In genomic region chr5:37354385-37354784, GRCm38 (mm10) we compare ENCODE assay signal across 10 mouse cellular contexts. TPM values are rescaled to one million over a fixed set of nuclear protein-coding genes. Genes with fewer than 3 reads are reported as not detected.
DNase-seq lines count a peak whose midpoint lies in the region; ATAC-seq and TF ChIP-seq lines count a peak whose summit lies in the region.
"Had no signal": no experiment of that assay in that cellular context is flagged by ENCODE, and none has a peak within 500 bp of the region (broad histone marks: within the 10 kb centered on the region; RNA-seq: fewer than 3 reads in every experiment).

No protein-coding gene starts in this region.

- H3K4me2 ChIP-seq in intestine, postnatal 0 days (replicated peaks; ENCODE audit: low read depth), result no peak overlapping the region
- no peak overlapping the region for H3K4me2 ChIP-seq in intestine, embryonic 15.5 days (replicated peaks)
- H3K4me2 ChIP-seq: embryonic facial prominence, embryonic 13.5 days had no signal

- no peak overlapping the region for H3K27ac ChIP-seq in intestine, postnatal 0 days (ENCODE audit: low read depth, low read length)
- H3K27ac ChIP-seq in intestine, embryonic 15.5 days, result no peak overlapping the region
- H3K27ac ChIP-seq in MEL (ENCODE audit: control insufficient read depth, low read depth, low read length), result no peak overlapping the region
- H3K27ac ChIP-seq: embryonic facial prominence, embryonic 13.5 days had no signal

- no peak for TF ChIP-seq POLR2A in MEL (IDR thresholded peaks at IDR 0.05; ENCODE audit: control insufficient read depth in 1 of 2, insufficient read depth in 1 of 2, low read depth in 1 of 2, low read length in 2 of 2, poor library complexity in 1 of 2)

- H3K36me3 ChIP-seq in intestine, postnatal 0 days (ENCODE audit: control insufficient read depth, insufficient read depth), result no peaks in the 10 kb centered on the region
- H3K36me3 ChIP-seq in intestine, embryonic 15.5 days, result peaks cover 17% of the 10 kb centered on the region
- no peaks in the 10 kb centered on the region for H3K36me3 ChIP-seq in MEL (ENCODE audit: control insufficient read depth in 1 of 2, insufficient read depth in 2 of 2, low read length in 2 of 2)

- no peak for TF ChIP-seq EP300 in MEL (IDR thresholded peaks at IDR 0.05; ENCODE audit: low read depth in 1 of 2, low read length in 2 of 2)

- no peak overlapping the region for H3K4me3 ChIP-seq in intestine, postnatal 0 days (ENCODE audit: low read depth, low read length)
- H3K4me3 ChIP-seq in intestine, embryonic 15.5 days (replicated peaks), result no peak overlapping the region
- no peak overlapping the region for H3K4me3 ChIP-seq in MEL (ENCODE audit: control insufficient read depth in 1 of 2, insufficient read depth in 1 of 2, low read depth in 2 of 2, low read length in 2 of 2)
- H3K4me3 ChIP-seq: embryonic facial prominence, embryonic 13.5 days had no signal

- 79% methylated on average over 4 of the region's 4 CpGs for WGBS in intestine, postnatal 0 days
- WGBS in intestine, embryonic 15.5 days, result 79% methylated on average over 4 of the region's 4 CpGs

- TF ChIP-seq CTCF in intestine, postnatal 0 days (IDR thresholded peaks at IDR 0.05; ENCODE audit: low read depth), result peak; percentile 78
- TF ChIP-seq CTCF in MEL (IDR thresholded peaks at IDR 0.05 in 2 of 3, conservative IDR thresholded peaks at IDR 0.05 in 1 of 3; ENCODE audit: control insufficient read depth in 1 of 3, insufficient read depth in 1 of 3, low read depth in 2 of 3, low read length in 3 of 3, poor library complexity in 1 of 3, severe bottlenecking in 1 of 3), result peak; percentile 16 to 56 (median 18); a peak in 4 of 6 replicates

- H3K4me1 ChIP-seq in intestine, postnatal 0 days (replicated peaks; ENCODE audit: control insufficient read depth, insufficient read depth, low read length), result no peaks in the 10 kb centered on the region
- H3K4me1 ChIP-seq in intestine, embryonic 15.5 days (replicated peaks), result no peaks in the 10 kb centered on the region
- no peaks in the 10 kb centered on the region for H3K4me1 ChIP-seq in MEL (ENCODE audit: control insufficient read depth in 1 of 2, insufficient read depth in 2 of 2, low read length in 2 of 2)

- no peak for ATAC-seq in intestine, postnatal 0 days
- no peak for ATAC-seq in intestine, embryonic 15.5 days
- ATAC-seq in erythroid progenitor cell, adult 5-6 weeks (replicated peaks; ENCODE audit: low FRiP score, poor library complexity, severe bottlenecking), result no peak

- no peak; the same call in 1 of the 2 replicates for TF ChIP-seq RAD21 in MEL (IDR thresholded peaks at IDR 0.05; ENCODE audit: low read depth, low read length)

- no peaks in the 10 kb centered on the region for H3K79me2 ChIP-seq in MEL (ENCODE audit: control insufficient read depth, insufficient read depth, low read length, poor library complexity)

- DNase-seq in A20 (ENCODE audit: low read depth, low spot score), result peak; percentile 77
- peak; percentile 9 for DNase-seq in MEL (ENCODE audit: low read depth, low spot score)
- DNase-seq in cerebellum, postnatal 36 days, result peak; percentile 40 to 43
- DNase-seq in kidney, postnatal 4 days, result peak; percentile 81 to 82
- DNase-seq in right cerebral cortex, adult 2 months (ENCODE audit: low spot score in 2 of 2), result peak; percentile 62 to 76

- no peak overlapping the region for H3K9ac ChIP-seq in intestine, postnatal 0 days (ENCODE audit: low read depth, low read length)
- no peak overlapping the region for H3K9ac ChIP-seq in intestine, embryonic 15.5 days
- no peak overlapping the region for H3K9ac ChIP-seq in MEL (ENCODE audit: control insufficient read depth, low read depth, low read length, poor library complexity, severe bottlenecking)
- H3K9ac ChIP-seq: embryonic facial prominence, embryonic 13.5 days had no signal

- no peaks in the 10 kb centered on the region for H3K9me3 ChIP-seq in intestine, postnatal 0 days (ENCODE audit: control insufficient read depth)
- no peaks in the 10 kb centered on the region for H3K9me3 ChIP-seq in intestine, embryonic 15.5 days
- no peaks in the 10 kb centered on the region for H3K9me3 ChIP-seq in MEL (replicated peaks; ENCODE audit: insufficient read depth, low read length)
- H3K9me3 ChIP-seq: embryonic facial prominence, embryonic 13.5 days had no signal

- H3K27me3 ChIP-seq in intestine, postnatal 0 days (replicated peaks; ENCODE audit: control insufficient read depth, insufficient read depth, low read length), result no peaks in the 10 kb centered on the region
- H3K27me3 ChIP-seq in intestine, embryonic 15.5 days (replicated peaks), result no peaks in the 10 kb centered on the region
- H3K27me3 ChIP-seq in MEL (ENCODE audit: control insufficient read depth in 1 of 2, insufficient read depth in 2 of 2, low read length in 2 of 2), result no peaks in the 10 kb centered on the region
- H3K27me3 ChIP-seq: embryonic facial prominence, embryonic 13.5 days had no signal

TF ChIP-seq in MEL, 35 proteins besides CTCF, POLR2A, EP300 and RAD21:
- no peak for TF ChIP-seq ETS1 (IDR thresholded peaks at IDR 0.05; ENCODE audit: low read depth, low read length)
TF ChIP-seq in MEL: peak in this region for 0.

RNA-seq across cellular contexts. Expression of gene Evc2, which starts 16.1 kb away (rescaled TPM):
- 1.8 and 2.1 TPM in 2 replicates for polyA plus RNA-seq in intestine, postnatal 0 days (2015; fragmentation: Nextera tagmentation; extraction: Ambion mirVana)
- polyA plus RNA-seq in intestine, embryonic 15.5 days (2015; fragmentation: Nextera tagmentation; extraction: Ambion mirVana), result 11.5 and 12.1 TPM in 2 replicates
- not detected in 2 replicates for total RNA-seq in MEL (2012; rRNA removed)
- polyA plus RNA-seq in MEL (2012; ENCODE audit: insufficient read depth in 1 of 2, insufficient read length in 2 of 2, low read depth in 1 of 2, low replicate concordance in 2 of 2, missing spikeins in 1 of 2), result not detected
- total RNA-seq in erythroid progenitor cell, adult 5-6 weeks (2015; ENCODE audit: low replicate concordance), result not detected in 2 replicates
- not detected in 2 replicates for total RNA-seq in erythroid progenitor cell, adult 5-6 weeks (2017; ENCODE audit: low replicate concordance)
- total RNA-seq: neutrophil, adult 5-6 weeks had no signal

RNA-seq across cellular contexts. Expression of gene Evc, which starts 17.7 kb away (rescaled TPM):
- 1.7 and 2.2 TPM in 2 replicates for polyA plus RNA-seq in intestine, postnatal 0 days (2015; fragmentation: Nextera tagmentation; extraction: Ambion mirVana)
- polyA plus RNA-seq in intestine, embryonic 15.5 days (2015; fragmentation: Nextera tagmentation; extraction: Ambion mirVana), result 10.9 and 11.2 TPM in 2 replicates
- total RNA-seq in MEL (2012; rRNA removed), result not detected in 2 replicates
- polyA plus RNA-seq in MEL (2012; ENCODE audit: insufficient read depth in 1 of 2, insufficient read length in 2 of 2, low read depth in 1 of 2, low replicate concordance in 2 of 2, missing spikeins in 1 of 2), result not detected
- total RNA-seq in erythroid progenitor cell, adult 5-6 weeks (2015; ENCODE audit: low replicate concordance), result not detected in 2 replicates
- total RNA-seq in erythroid progenitor cell, adult 5-6 weeks (2017; ENCODE audit: low replicate concordance), result 0.51 TPM in 1 of 2 replicates, not detected in the other
- total RNA-seq: neutrophil, adult 5-6 weeks had no signal

Comparison
In these comparisons a context has a peak if more than half of its experiments do, and no peak if none do; other contexts are left out.
1. DNase-seq: peak in every context shown above with its lines; median percentile 82 in kidney, postnatal 4 days; 77 in A20; 69 in right cerebral cortex, adult 2 months; 42 in cerebellum, postnatal 36 days; 9 in MEL.